Mouse (Mus musculus) olfactory bulb, adult 2 months (tissue): ENCODE results near the gene Ahdc1.

Experiments
- CTCF ChIP-seq: fragments of 200-500 bp; IDR thresholded peaks from 2 replicates; pipeline ENCODE4 v1.5.1; 2012; ENCODE audit warnings: low read depth, mild to moderate bottlenecking, low read length, moderate library complexity; ENCODE audit not compliant: insufficient read depth
- POLR2A ChIP-seq: fragments of 200-500 bp; IDR thresholded peaks from 2 replicates; pipeline ENCODE4 v1.6.1; 2012; ENCODE audit warnings: mild to moderate bottlenecking, low read depth, low read length, moderate library complexity; ENCODE audit not compliant: insufficient read depth

DNA sequence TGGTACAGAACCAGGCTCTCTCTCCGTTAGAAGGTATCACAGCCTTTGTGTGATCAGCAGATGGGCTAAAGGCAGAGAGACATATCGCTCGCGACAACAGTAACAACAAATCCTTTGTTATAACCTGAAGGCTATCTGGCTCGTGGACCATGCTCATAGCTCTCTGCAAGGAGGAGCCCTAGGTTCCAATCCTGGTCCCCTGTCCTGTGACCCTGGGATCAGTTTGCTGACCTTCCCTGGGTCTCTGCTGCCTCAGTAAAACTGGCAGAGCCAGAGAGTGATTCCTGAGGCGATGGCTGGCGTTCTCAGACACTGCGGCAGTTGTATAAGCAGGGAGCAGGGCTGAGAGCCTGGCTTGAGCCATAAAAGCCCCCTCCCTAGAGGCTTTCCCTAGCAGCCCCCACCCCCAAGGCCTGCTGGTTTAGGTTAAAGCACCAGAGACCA lies 79.2 kb downstream of the Ahdc1 start:
- TF ChIP-seq CTCF (no peak), POLR2A (no peak)
